13 mouse cellular contexts compared by ENCODE assay signal in genomic region chr6:88204531-88205385, GRCm38 (mm10). TPM values are rescaled to one million over a fixed set of nuclear protein-coding genes. Genes with fewer than 3 reads are reported as not detected.
DNase-seq lines count a peak whose midpoint lies in the region; ATAC-seq lines count a peak whose summit lies in the region.
"Had no signal": no experiment of that assay in that cellular context is flagged by ENCODE, and none has a peak within 500 bp of the region (broad histone marks: within the 10 kb centered on the region; RNA-seq: fewer than 3 reads in every experiment).

No protein-coding gene starts in this region.

- H3K4me3 ChIP-seq in forebrain, embryonic 10.5 days = no peak overlapping the region
- no peak overlapping the region for H3K4me3 ChIP-seq in forebrain, embryonic 13.5 days
- H3K4me3 ChIP-seq in megakaryocyte, embryonic 14.5 days (replicated peaks) = peak overlapping the region; percentile 14
- peak overlapping the region; percentile 9; the same call in 1 of the 2 replicates for H3K4me3 ChIP-seq in embryonic facial prominence, embryonic 15.5 days (replicated peaks)
- H3K4me3 ChIP-seq: erythroblast, embryonic 14.5 days; hindbrain, embryonic 15.5 days had no signal

- DNase-seq in forebrain, embryonic 10.5 days (ENCODE audit: extremely low spot score, low spot score) = peak; percentile 30
- DNase-seq in kidney, postnatal 36 days = peak; percentile 29 to 50
- no peak for DNase-seq in T-cell, adult 2 months (ENCODE audit: low spot score)

- H3K4me2 ChIP-seq in forebrain, embryonic 13.5 days = no peak overlapping the region
- no peak overlapping the region for H3K4me2 ChIP-seq in embryonic facial prominence, embryonic 15.5 days (replicated peaks)
- H3K4me2 ChIP-seq: hindbrain, embryonic 15.5 days had no signal

- peaks cover 98% of the 10 kb centered on the region for H3K27me3 ChIP-seq in forebrain, embryonic 10.5 days (ENCODE audit: poor library complexity, severe bottlenecking)
- peaks cover 96% of the 10 kb centered on the region for H3K27me3 ChIP-seq in forebrain, embryonic 13.5 days
- peaks cover 36% of the 10 kb centered on the region for H3K27me3 ChIP-seq in megakaryocyte, embryonic 14.5 days (replicated peaks)
- peaks cover 73% of the 10 kb centered on the region for H3K27me3 ChIP-seq in embryonic facial prominence, embryonic 15.5 days

- WGBS in forebrain, embryonic 10.5 days = 5% methylated on average over 25 of the region's 25 CpGs
- 3% methylated on average over 25 of the region's 25 CpGs for WGBS in forebrain, embryonic 13.5 days
- WGBS in embryonic facial prominence, embryonic 15.5 days = 16% methylated on average over 25 of the region's 25 CpGs

- no peak overlapping the region for H3K9ac ChIP-seq in forebrain, embryonic 13.5 days
- no peak overlapping the region for H3K9ac ChIP-seq in embryonic facial prominence, embryonic 15.5 days
- H3K9ac ChIP-seq: hindbrain, embryonic 15.5 days had no signal

- H3K9me3 ChIP-seq in forebrain, embryonic 10.5 days = no peaks in the 10 kb centered on the region
- no peaks in the 10 kb centered on the region for H3K9me3 ChIP-seq in forebrain, embryonic 13.5 days (replicated peaks)
- H3K9me3 ChIP-seq in megakaryocyte, embryonic 14.5 days = no peaks in the 10 kb centered on the region
- no peaks in the 10 kb centered on the region for H3K9me3 ChIP-seq in embryonic facial prominence, embryonic 15.5 days (replicated peaks)
- H3K9me3 ChIP-seq: hindbrain, embryonic 15.5 days had no signal

- H3K4me1 ChIP-seq in forebrain, embryonic 10.5 days = peaks cover 59% of the 10 kb centered on the region
- no peaks in the 10 kb centered on the region for H3K4me1 ChIP-seq in forebrain, embryonic 13.5 days
- peaks cover 83% of the 10 kb centered on the region for H3K4me1 ChIP-seq in megakaryocyte, embryonic 14.5 days
- H3K4me1 ChIP-seq in embryonic facial prominence, embryonic 15.5 days = peaks cover 24% of the 10 kb centered on the region
- H3K4me1 ChIP-seq: hindbrain, embryonic 15.5 days had no signal

- ATAC-seq in forebrain, embryonic 13.5 days = no peak
- no peak for ATAC-seq in megakaryocyte, adult 5-6 weeks (ENCODE audit: poor library complexity, severe bottlenecking)
- no peak for ATAC-seq in embryonic facial prominence, embryonic 15.5 days (ENCODE audit: insufficient number of reproducible peaks, low FRiP score, low TSS enrichment, low read depth)
- no peak for ATAC-seq in granulocyte monocyte progenitor cell, adult 5-6 weeks (replicated peaks; ENCODE audit: poor library complexity, severe bottlenecking)

- no peak overlapping the region for H3K27ac ChIP-seq in forebrain, embryonic 10.5 days
- H3K27ac ChIP-seq in forebrain, embryonic 13.5 days = no peak overlapping the region
- H3K27ac ChIP-seq in embryonic facial prominence, embryonic 15.5 days (replicated peaks) = 0 out of 2 replicates have a peak overlapping the region, but pooled peaks have one; percentile 4
- H3K27ac ChIP-seq: hindbrain, embryonic 15.5 days had no signal

- H3K36me3 ChIP-seq in forebrain, embryonic 10.5 days (replicated peaks) = no peaks in the 10 kb centered on the region
- no peaks in the 10 kb centered on the region for H3K36me3 ChIP-seq in forebrain, embryonic 13.5 days (ENCODE audit: poor library complexity, severe bottlenecking)
- peaks cover 60% of the 10 kb centered on the region for H3K36me3 ChIP-seq in megakaryocyte, embryonic 14.5 days (replicated peaks; ENCODE audit: low read length)
- H3K36me3 ChIP-seq in embryonic facial prominence, embryonic 15.5 days = no peaks in the 10 kb centered on the region
- H3K36me3 ChIP-seq: hindbrain, embryonic 15.5 days had no signal

RNA-seq across cellular contexts. Expression of gene Gata2, which starts 11.1 kb away (rescaled TPM):
- 18.2 and 19.6 TPM in 2 replicates for polyA plus RNA-seq in forebrain, embryonic 10.5 days (2016; fragmentation: Nextera tagmentation; extraction: Ambion mirVana)
- 2.3 and 3.2 TPM in 2 replicates for polyA plus RNA-seq in forebrain, embryonic 13.5 days (2015; fragmentation: Nextera tagmentation; extraction: Ambion mirVana)
- 160 and 266 TPM in 2 replicates for polyA plus RNA-seq in megakaryocyte, embryonic 14.5 days (2012; ENCODE audit: insufficient read depth, low replicate concordance)
- 21.4 and 22.3 TPM in 2 replicates for total RNA-seq in megakaryocyte, adult 5-6 weeks (2015)
- 11.3 and 13.5 TPM in 2 replicates for total RNA-seq in megakaryocyte, adult 5-6 weeks (2017)
- polyA plus RNA-seq in embryonic facial prominence, embryonic 15.5 days (2015; fragmentation: Nextera tagmentation; extraction: Ambion mirVana) = 43.8 and 56.3 TPM in 2 replicates
- 21.0 and 27.1 TPM in 2 replicates for total RNA-seq in granulocyte monocyte progenitor cell, adult 5-6 weeks (2014; fragmentation: Nextera tagmentation)
- total RNA-seq in granulocyte monocyte progenitor cell, adult 5-6 weeks (2017) = 3.2 and 6.4 TPM in 2 replicates

RNA-seq across cellular contexts. Expression of gene Dnajb8, which starts 17.3 kb away (rescaled TPM):
- polyA plus RNA-seq in forebrain, embryonic 10.5 days (2016; fragmentation: Nextera tagmentation; extraction: Ambion mirVana) = not detected in 2 replicates
- polyA plus RNA-seq in forebrain, embryonic 13.5 days (2015; fragmentation: Nextera tagmentation; extraction: Ambion mirVana) = not detected in 2 replicates
- polyA plus RNA-seq in megakaryocyte, embryonic 14.5 days (2012; ENCODE audit: insufficient read depth, low replicate concordance) = not detected in 2 replicates
- total RNA-seq in megakaryocyte, adult 5-6 weeks (2015) = not detected in 2 replicates
- not detected in 2 replicates for total RNA-seq in megakaryocyte, adult 5-6 weeks (2017)
- not detected in 2 replicates for polyA plus RNA-seq in embryonic facial prominence, embryonic 15.5 days (2015; fragmentation: Nextera tagmentation; extraction: Ambion mirVana)
- not detected in 2 replicates for total RNA-seq in granulocyte monocyte progenitor cell, adult 5-6 weeks (2014; fragmentation: Nextera tagmentation)
- not detected in 2 replicates for total RNA-seq in granulocyte monocyte progenitor cell, adult 5-6 weeks (2017)
- total RNA-seq: left cerebral cortex, postnatal 25 days had no signal
- polyA plus RNA-seq: erythroblast, embryonic 14.5 days; hindbrain, embryonic 15.5 days; lung, embryonic 16.5 days; stomach, embryonic 14.5 days had no signal

Comparison
In these comparisons a context has a peak if more than half of its experiments do, and no peak if none do; other contexts are left out.
1. H3K4me3 ChIP-seq: peak in megakaryocyte, embryonic 14.5 days (single experiment) and embryonic facial prominence, embryonic 15.5 days (single experiment); none in forebrain, embryonic 10.5 days (single experiment) and forebrain, embryonic 13.5 days (single experiment).